Mouse (Mus musculus) limb, embryonic 13.5 days (tissue): ENCODE results near the gene Traf5. TPM values are rescaled to one million over a fixed set of nuclear protein-coding genes. Genes with fewer than 3 reads are reported as not detected.

Source experiments
- ATAC-seq: fragments of 200-750 bp; cut with Nextera tagmentation; 2 replicates; pipeline ENCODE4 v1.8.0; 2017; ENCODE audit warnings: low read depth, moderate number of reproducible peaks, moderate TSS enrichment; ENCODE audit not compliant: low FRiP score
- H3K27ac ChIP-seq: fragments of 300-500 bp; sonication (generic); 2 replicates; pipeline ENCODE4 v1.5.1; 2015; ENCODE audit warnings: inconsistent platforms, mild to moderate bottlenecking, moderate library complexity
- H3K27me3 ChIP-seq: fragments of 300-500 bp; sonication (generic); 2 replicates; pipeline ENCODE4 v1.6.1; 2015; ENCODE audit warnings: mild to moderate bottlenecking, inconsistent platforms
- H3K36me3 ChIP-seq: fragments of 300-500 bp; sonication (generic); 2 replicates; pipeline ENCODE4 v1.6.1; 2015; ENCODE audit warnings: inconsistent platforms, mild to moderate bottlenecking, moderate library complexity
- H3K4me1 ChIP-seq: fragments of 300-500 bp; sonication (generic); 2 replicates; pipeline ENCODE4 v1.6.1; 2015; ENCODE audit warnings: inconsistent platforms
- H3K4me2 ChIP-seq: fragments of 300-500 bp; sonication (generic); replicated peaks from 2 replicates; pipeline ENCODE4 v1.6.1; 2015; ENCODE audit warnings: inconsistent platforms, mild to moderate bottlenecking, moderate library complexity
- H3K4me3 ChIP-seq: fragments of 300-500 bp; sonication (generic); 2 replicates; pipeline ENCODE4 v1.5.1; 2015; ENCODE audit warnings: moderate library complexity, mild to moderate bottlenecking, inconsistent platforms
- H3K9ac ChIP-seq: fragments of 300-500 bp; sonication (generic); 2 replicates; pipeline ENCODE4 v1.6.1; 2015; ENCODE audit warnings: mild to moderate bottlenecking, inconsistent platforms
- H3K9me3 ChIP-seq: fragments of 300-500 bp; sonication (generic); 2 replicates; pipeline ENCODE4 v1.6.1; 2016; ENCODE audit warnings: inconsistent platforms
- WGBS: fragments of 180-500 bp; shearing (Covaris S2); methylation state at CpG from one replicate; pipeline ENCODE4 v1.1.7; 2015; 5-methylcytosine and 5-hydroxymethylcytosine counted together
- polyA plus RNA-seq: library from polyadenylated mRNA; unstranded; fragments of >200 nt; fragmentation: Nextera tagmentation; extraction: Ambion mirVana; gene quantifications from 2 replicates; pipeline ENCODE4 v1.2.1, GENCODE M21; 2015

The Traf5 gene
- polyA plus RNA-seq, 1 experiment from 2014 or later: 18.7 TPM

DNA sequence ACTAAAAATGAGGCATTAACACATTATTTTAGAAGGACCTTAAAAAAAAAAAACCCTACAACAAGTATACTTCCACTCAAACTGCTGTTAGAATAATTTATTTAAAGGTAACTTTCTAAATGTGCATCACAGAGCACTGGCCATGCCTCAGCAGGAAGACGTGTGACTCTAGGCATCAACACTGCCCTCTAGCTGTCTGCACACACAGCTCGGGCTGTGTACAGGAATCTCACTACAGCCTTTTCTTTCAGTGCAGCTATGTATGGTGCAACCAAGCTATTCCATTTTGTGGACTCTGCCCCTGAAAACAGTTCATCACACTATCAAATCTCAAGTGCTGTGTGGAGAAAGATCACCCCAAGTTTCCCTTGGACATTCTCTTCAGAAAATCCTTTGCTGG lies 15.0 kb upstream of the Traf5 start:
- H3K9ac ChIP-seq: no peak overlapping the region
- H3K4me1 ChIP-seq: no peaks in the 10 kb centered on the region
- no peak overlapping the region for H3K4me2 ChIP-seq
- H3K27ac ChIP-seq: no peak overlapping the region
- no peaks in the 10 kb centered on the region for H3K27me3 ChIP-seq
- WGBS: 23% methylated on average over 2 of the region's 2 CpGs
- ATAC-seq: no peak
- H3K9me3 ChIP-seq: no peaks in the 10 kb centered on the region
- H3K4me3 ChIP-seq: no peak overlapping the region
- H3K36me3 ChIP-seq: peaks cover 64% of the 10 kb centered on the region

DNA sequence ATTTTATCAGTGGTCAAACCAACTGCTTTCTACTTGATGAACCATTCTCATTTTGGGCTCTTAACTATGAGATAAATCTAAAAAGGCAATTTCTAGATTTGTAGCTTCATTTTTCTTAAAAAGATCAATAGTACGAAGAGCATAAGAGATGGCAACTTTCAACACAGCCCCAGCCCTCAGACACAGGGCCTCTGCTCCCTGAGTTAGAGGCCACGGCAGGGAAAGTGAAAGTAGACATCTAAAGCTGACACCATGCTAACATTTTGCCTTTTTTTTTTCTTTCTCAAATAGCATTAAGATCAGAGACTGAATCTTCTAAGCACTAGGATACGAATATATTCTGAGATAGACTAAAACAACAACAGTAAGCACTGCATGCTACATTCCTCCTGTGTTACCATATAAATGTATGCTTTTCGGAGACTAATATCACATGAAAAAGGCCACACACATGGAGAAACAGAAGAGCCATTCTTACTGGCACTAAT lies 13.6 kb upstream of the Traf5 start:
- no peaks in the 10 kb centered on the region for H3K9me3 ChIP-seq
- peaks cover 56% of the 10 kb centered on the region for H3K36me3 ChIP-seq
- no peak overlapping the region for H3K4me2 ChIP-seq
- H3K27ac ChIP-seq: no peak overlapping the region
- WGBS: 86% methylated on average over 4 of the region's 4 CpGs
- no peak overlapping the region for H3K9ac ChIP-seq
- H3K27me3 ChIP-seq: no peaks in the 10 kb centered on the region
- no peak for ATAC-seq
- H3K4me1 ChIP-seq: no peaks in the 10 kb centered on the region
- H3K4me3 ChIP-seq: no peak overlapping the region

- no peak for ATAC-seq
- peaks cover 47% of the 10 kb centered on the region for H3K36me3 ChIP-seq
- no peak overlapping the region for H3K4me2 ChIP-seq
- no peak overlapping the region for H3K4me3 ChIP-seq
- H3K27me3 ChIP-seq: no peaks in the 10 kb centered on the region
- no peak overlapping the region for H3K27ac ChIP-seq
- no peaks in the 10 kb centered on the region for H3K9me3 ChIP-seq
- 94% methylated on average over 9 of the region's 9 CpGs for WGBS
- no peak overlapping the region for H3K9ac ChIP-seq
- no peaks in the 10 kb centered on the region for H3K4me1 ChIP-seq
These were observed 11.7 kb upstream of the Traf5 start for GRCm38 (mm10) chr1:192104021-192104420.

DNA sequence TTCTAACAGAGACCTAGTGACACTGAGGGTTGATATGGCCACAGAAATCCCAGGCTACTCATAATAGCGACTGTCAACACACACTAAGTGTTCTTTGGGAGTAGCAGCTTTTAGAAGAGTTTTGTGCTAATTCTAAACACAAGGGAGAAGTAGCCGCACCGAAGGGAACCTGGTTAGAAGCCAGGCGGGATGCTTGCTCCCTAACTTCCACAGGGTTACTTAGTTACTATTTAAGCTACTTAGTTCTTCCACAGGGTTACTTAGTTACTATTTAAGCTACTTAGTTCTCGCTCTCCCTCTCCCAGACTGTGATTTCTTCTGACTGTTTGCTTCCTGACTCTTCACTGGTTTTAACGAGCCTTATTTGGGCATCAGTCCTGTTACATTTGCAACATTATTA lies 10.8 kb upstream of the Traf5 start:
- WGBS: 86% methylated on average over 6 of the region's 6 CpGs
- no peaks in the 10 kb centered on the region for H3K9me3 ChIP-seq
- no peak overlapping the region for H3K9ac ChIP-seq
- no peak overlapping the region for H3K4me3 ChIP-seq
- ATAC-seq: no peak
- H3K27me3 ChIP-seq: no peaks in the 10 kb centered on the region
- H3K27ac ChIP-seq: no peak overlapping the region
- H3K4me2 ChIP-seq: no peak overlapping the region
- peaks cover 48% of the 10 kb centered on the region for H3K36me3 ChIP-seq
- no peaks in the 10 kb centered on the region for H3K4me1 ChIP-seq

DNA sequence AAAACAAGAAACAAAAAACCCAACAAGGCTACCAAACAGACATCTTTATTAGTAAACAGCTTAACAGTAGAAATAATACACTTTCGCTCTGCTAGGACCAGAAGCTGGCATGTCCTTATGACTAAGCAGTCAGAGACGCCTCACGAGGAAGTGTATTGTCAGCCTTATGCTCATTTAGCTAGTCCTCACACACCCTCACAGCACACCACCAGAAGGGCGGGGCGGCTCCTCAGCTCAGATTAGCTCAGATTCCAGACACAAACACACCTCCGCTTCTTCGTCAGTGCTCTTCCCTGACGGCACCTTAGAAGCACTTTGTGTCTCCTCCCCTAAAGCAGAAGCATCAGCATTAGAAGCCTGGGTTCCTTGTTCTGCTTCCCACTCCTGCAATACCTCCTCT lies 9.0 kb upstream of the Traf5 start:
- Histone ChIP-seq H3K36me3 (peaks cover 41% of the 10 kb centered on the region), H3K4me1 (no peaks in the 10 kb centered on the region), H3K4me3 (no peak overlapping the region), H3K4me2 (no peak overlapping the region), H3K9me3 (no peaks in the 10 kb centered on the region), H3K27ac (no peak overlapping the region), H3K9ac (no peak overlapping the region), H3K27me3 (no peaks in the 10 kb centered on the region)
- no peak for ATAC-seq
- 79% methylated on average over 8 of the region's 8 CpGs for WGBS

DNA sequence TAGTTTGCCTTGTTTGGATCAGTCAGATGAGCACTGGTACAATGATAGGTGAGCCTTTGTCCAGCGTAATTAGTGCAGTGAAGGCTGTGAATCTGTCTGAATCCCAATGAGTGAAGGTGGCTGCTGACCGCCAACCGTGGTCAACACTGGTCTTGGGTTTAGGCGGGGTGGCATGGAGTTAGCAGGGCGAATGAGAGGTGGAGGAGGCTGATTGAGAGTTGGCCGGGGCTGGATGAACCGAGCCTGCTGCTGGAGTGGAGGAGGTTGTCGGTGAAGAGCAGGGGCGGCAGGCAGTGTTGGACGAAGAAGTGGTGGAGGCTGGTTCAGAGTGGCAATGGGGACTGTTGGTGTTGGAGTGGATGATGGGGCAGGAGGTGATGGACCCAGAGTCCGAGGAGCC lies 8.4 kb upstream of the Traf5 start:
- Histone ChIP-seq H3K9ac (no peak overlapping the region), H3K4me3 (no peak overlapping the region), H3K27ac (no peak overlapping the region), H3K4me2 (no peak overlapping the region), H3K36me3 (peaks cover 38% of the 10 kb centered on the region), H3K4me1 (no peaks in the 10 kb centered on the region), H3K27me3 (no peaks in the 10 kb centered on the region), H3K9me3 (no peaks in the 10 kb centered on the region)
- 93% methylated on average over 11 of the region's 11 CpGs for WGBS
- no peak for ATAC-seq

DNA sequence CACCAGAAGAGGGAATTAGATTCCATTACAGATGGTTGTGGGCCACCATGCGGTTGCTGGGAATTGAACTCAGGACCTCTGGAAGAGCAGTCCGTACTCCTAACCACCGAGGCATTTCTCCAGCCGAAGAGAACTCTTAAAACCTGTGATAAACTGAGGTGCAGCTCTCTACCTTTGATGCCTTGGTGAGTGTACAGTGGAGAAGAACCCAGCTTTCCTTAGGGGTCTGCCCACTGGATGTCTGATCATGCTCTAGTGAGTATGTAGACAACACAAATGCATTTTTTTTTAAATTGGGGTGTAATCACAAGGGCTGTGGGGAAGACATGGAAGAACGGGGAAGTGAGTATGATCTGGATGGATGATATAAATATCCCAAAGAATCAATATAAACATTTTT lies 3.3 kb upstream of the Traf5 start:
- no peak for ATAC-seq
- Histone ChIP-seq H3K27me3 (peaks cover 8% of the 10 kb centered on the region), H3K36me3 (peaks cover 16% of the 10 kb centered on the region), H3K9me3 (no peaks in the 10 kb centered on the region), H3K4me1 (peaks cover 13% of the 10 kb centered on the region), H3K4me2 (no peak overlapping the region), H3K4me3 (no peak overlapping the region), H3K27ac (no peak overlapping the region), H3K9ac (no peak overlapping the region)
- 85% methylated on average over 5 of the region's 5 CpGs for WGBS

GRCm38 (mm10) chr1:192094451-192095170 lies 2.3 kb upstream of the Traf5 start:
- H3K27ac ChIP-seq: no peak overlapping the region
- no peak overlapping the region for H3K4me2 ChIP-seq
- H3K4me1 ChIP-seq: peaks cover 23% of the 10 kb centered on the region
- no peak overlapping the region for H3K4me3 ChIP-seq
- H3K9ac ChIP-seq: no peak overlapping the region
- peaks cover 10% of the 10 kb centered on the region for H3K27me3 ChIP-seq
- H3K9me3 ChIP-seq: no peaks in the 10 kb centered on the region
- H3K36me3 ChIP-seq: peaks cover 13% of the 10 kb centered on the region
- ATAC-seq: no peak
- WGBS: 64% methylated on average over 13 of the region's 13 CpGs

GRCm38 (mm10) chr1:192092879-192093660 lies 711 bp upstream of the Traf5 start:
- Histone ChIP-seq H3K4me3 (peak overlapping the region; percentile 68), H3K27me3 (peaks cover 10% of the 10 kb centered on the region), H3K9ac (peak overlapping the region; percentile 75; the same call in 1 of the 2 replicates), H3K9me3 (no peaks in the 10 kb centered on the region), H3K36me3 (peaks cover 5% of the 10 kb centered on the region), H3K4me1 (peaks cover 29% of the 10 kb centered on the region), H3K4me2 (peak overlapping the region; percentile 90), H3K27ac (no peak overlapping the region)
- peak; percentile 81 for ATAC-seq
- WGBS: 32% methylated on average over 16 of the region's 16 CpGs

- no peaks in the 10 kb centered on the region for H3K9me3 ChIP-seq
- H3K27ac ChIP-seq: no peak overlapping the region
- peaks cover 33% of the 10 kb centered on the region for H3K4me1 ChIP-seq
- peak overlapping the region; percentile 19; the same call in 1 of the 2 replicates for H3K9ac ChIP-seq
- 68% methylated on average over 11 of the region's 11 CpGs for WGBS
- no peak for ATAC-seq
- no peaks in the 10 kb centered on the region for H3K36me3 ChIP-seq
- peak overlapping the region; percentile 90 for H3K4me2 ChIP-seq
- H3K27me3 ChIP-seq: peaks cover 10% of the 10 kb centered on the region
- peak overlapping the region; percentile 68 for H3K4me3 ChIP-seq
These were observed 1.4 kb downstream of the Traf5 start for GRCm38 (mm10) chr1:192090689-192091567.

DNA sequence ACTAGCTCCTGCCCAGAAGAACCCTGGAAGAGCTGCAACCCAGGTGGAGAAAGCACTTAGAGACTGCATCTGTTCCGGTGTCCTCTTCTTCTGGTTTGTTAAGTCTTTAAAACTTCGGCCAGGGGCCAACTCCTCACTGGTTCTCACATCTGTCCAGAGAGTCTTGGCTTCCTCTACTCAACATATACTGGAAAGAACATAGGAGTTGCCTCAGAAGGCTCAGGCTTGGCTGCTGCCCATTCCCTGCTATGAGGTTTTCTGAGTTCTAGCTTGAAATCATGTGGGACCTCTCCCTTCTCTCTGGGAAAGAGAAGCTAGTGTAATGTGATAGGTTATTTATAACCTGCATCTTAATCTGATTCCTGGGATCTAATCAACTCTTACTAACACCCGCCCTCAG lies 2.1 kb downstream of the Traf5 start:
- Histone ChIP-seq H3K4me3 (peak overlapping the region; percentile 68; the same call in 1 of the 2 replicates), H3K36me3 (no peaks in the 10 kb centered on the region), H3K27me3 (peaks cover 10% of the 10 kb centered on the region), H3K9ac (no peak overlapping the region), H3K9me3 (no peaks in the 10 kb centered on the region), H3K4me2 (peak overlapping the region; percentile 90), H3K4me1 (peaks cover 33% of the 10 kb centered on the region), H3K27ac (no peak overlapping the region)
- 71% methylated on average over 3 of the region's 3 CpGs for WGBS
- no peak for ATAC-seq
